Mouse (Mus musculus) heart, adult 8-10 months (tissue): ENCODE data around the gene Cdc40. TPM values are rescaled to one million over a fixed set of nuclear protein-coding genes. Genes with fewer than 3 reads are reported as not detected.

Experiments
- total RNA-seq, 4 experiments: library from RNA; stranded (reverse); gene quantifications; 2 replicates each; pipeline ENCODE4 v1.2.4; 2022

Gene Cdc40
- total RNA-seq, 4 experiments from 2014 or later, result 15.8 to 20.9 (median 20.0) TPM

Other genes starting within 250 kb of the Cdc40 start
- 1 to 10 TPM in 3 of 4 experiments, under 1 TPM in 1; 0.90 to 2.4 (median 1.5) TPM for gene Mettl24, start 200.0 kb downstream of the Cdc40 start, total RNA-seq
- under 1 TPM; 0.14 to 0.79 (median 0.43) TPM for gene Wasf1, start 164 bp upstream of the Cdc40 start, total RNA-seq
- gene Gpr6, start 189.0 kb upstream of the Cdc40 start, total RNA-seq, result not detected